Mouse (Mus musculus) CD4-positive, CD25-positive, alpha-beta regulatory T cell (primary cell): ENCODE measurements around the gene Trim41. TPM values are rescaled to one million over a fixed set of nuclear protein-coding genes. Genes with fewer than 3 reads are reported as not detected.

ENCODE experiments used
- polyA plus RNA-seq: library from polyadenylated mRNA; unstranded; fragments of 100-300 nt; shearing (Covaris generic); gene quantifications from one replicate; pipeline ENCODE4 v1.2.1, GENCODE M21; 2017

The Trim41 gene
- polyA plus RNA-seq, result 1.3 TPM

DNA sequence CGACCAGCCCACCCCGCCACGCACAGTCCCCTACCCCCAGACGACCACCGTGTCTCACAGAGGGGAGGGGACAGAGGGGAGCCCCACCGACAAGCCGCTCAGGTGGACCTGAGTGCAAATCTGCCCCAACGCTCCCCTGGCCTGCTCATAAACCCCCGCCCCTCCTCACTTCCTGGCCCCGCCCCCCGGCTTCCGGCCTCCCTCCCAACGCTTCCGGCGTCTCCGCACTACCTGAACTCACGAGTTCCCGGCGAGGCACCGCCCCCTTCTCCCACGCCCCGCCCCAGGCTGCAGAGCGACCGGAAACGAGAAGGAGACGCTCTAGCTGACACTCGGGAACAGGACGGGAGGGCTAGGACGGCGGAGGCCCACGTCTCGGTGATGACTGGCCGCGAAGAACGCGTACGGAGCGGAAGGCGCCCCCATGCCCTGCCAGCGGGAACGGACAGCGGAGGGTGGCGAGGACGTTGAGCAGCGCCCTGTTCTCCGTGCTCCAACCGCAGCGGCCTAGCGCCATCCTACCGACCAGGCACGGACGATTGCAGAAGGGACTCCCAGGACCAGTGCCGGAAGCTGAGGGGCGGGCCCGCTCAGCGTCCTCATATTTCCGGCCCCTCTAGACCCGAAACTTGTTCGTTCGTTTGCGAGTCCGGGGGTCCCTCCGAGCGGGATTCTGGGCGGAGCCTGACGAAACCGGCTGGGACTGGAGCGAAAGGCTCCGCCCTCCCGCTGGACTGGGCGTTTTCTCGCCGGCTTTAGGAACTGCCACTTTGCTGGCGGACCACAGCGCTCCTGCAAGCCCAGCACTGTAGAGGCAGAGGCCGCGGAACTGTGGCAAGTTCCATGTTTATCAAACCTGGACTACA is at the start of gene Trim41:
Trim41 (minus strand) TSS at position 554 of the 866 bp plus-strand sequence.

DNA sequence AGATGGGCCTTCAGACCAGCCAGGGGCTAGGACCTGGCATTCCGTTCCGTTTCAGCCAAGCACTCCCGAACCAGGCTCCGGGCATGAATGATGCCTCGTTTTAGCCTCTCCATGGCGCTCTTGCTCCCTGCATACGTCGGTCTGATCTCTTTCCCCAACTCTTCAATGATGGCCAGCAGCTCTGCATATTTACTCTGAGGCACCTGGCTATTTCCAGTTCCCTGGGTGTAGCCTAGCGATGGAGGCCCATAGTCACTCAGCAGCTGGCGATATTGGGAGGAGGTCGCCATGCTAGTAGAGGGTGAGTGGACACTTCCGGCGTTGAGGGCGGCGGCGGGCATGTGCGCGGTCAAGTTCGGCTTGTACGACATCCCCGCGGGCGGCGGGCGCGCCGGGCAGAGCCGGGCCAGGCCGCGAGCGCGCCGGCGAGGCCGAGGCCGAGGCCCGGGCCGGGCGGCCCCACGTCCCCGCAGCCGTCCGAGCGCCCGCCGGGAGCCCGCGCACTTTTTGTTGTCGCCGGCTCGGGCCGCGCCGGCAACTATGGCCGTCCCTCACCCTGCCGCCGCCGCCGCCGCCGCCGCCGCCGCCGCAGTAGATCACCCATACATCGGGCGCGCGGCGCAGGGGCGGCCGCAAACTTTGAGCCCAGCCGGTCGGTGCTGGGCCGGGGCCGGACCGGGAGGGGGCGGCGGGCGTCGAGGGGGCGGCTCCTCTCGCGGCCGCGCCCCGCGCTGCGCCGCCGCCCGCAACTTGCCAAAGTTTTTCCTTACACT is 9.0 kb upstream of the Trim41 start, which contains the start of the genes Trim7 and Gm12184:
Trim7 (plus strand) TSS at position 162 of the 773 bp plus-strand sequence.
Gm12184 (minus strand) TSS at position 677 of the 773 bp plus-strand sequence.

DNA sequence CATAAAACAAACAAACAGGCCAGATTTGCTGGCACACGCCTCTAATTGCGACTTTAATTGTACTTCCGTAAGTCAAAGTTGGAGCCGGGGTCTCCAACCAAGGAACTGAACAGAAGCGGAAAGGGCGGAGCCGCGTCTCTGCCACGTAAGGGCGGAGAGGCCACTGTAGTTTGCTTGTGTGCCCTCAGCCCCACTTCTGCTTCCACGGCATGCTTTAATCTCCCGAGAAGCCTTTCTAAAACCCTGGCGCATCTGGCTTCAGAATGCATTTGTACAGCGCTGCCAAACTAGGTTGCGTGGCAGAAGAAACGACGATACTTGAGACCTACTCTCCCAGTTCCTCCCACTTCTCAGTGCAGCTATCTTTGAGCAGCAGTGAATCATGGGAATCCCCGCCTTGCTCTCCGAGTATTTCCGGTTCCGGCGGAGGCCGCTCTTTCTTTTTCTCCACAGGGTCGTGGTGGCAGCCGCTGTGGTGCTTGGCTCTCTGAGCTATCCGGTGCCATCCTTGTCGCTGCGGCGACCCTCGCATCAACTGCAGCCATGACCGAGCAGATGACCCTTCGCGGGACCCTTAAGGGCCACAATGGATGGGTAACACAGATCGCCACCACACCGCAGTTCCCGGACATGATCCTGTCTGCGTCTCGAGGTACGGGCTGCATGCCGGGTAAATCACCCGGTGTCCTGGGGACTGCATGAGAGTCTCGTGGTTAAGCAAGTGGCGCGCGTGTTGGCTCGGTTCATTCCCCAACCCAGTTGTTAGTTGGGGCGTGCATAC is 17.0 kb downstream of the Trim41 start, which contains the start of gene Rack1:
Rack1 (plus strand) TSS at position 412 of the 781 bp plus-strand sequence.

Other genes starting within 250 kb of the Trim41 start
- gene Rack1, start 17.0 kb downstream of the Trim41 start, polyA plus RNA-seq, result 572 TPM
- gene Trim7, start 8.8 kb upstream of the Trim41 start, polyA plus RNA-seq, result 1.2 TPM
- 6.0 TPM for gene Gm12184, start 9.3 kb upstream of the Trim41 start, polyA plus RNA-seq
- gene Irgm1, start 54.3 kb upstream of the Trim41 start, polyA plus RNA-seq, result 128 TPM
- gene Gm5431, start 84.9 kb upstream of the Trim41 start, polyA plus RNA-seq, result 1.3 TPM
- gene Psme2b, start 128.8 kb upstream of the Trim41 start, polyA plus RNA-seq, result 224 TPM
- gene Olfr56, start 161.5 kb upstream of the Trim41 start, polyA plus RNA-seq, result 1.0 TPM
- gene 9930111J21Rik1, start 162.0 kb upstream of the Trim41 start, polyA plus RNA-seq, result 215 TPM
- gene Gm12185, start 174.9 kb upstream of the Trim41 start, polyA plus RNA-seq, result 5.1 TPM
- gene Tgtp1, start 176.8 kb upstream of the Trim41 start, polyA plus RNA-seq, result 197 TPM
- 116 TPM for gene 9930111J21Rik2, start 233.9 kb upstream of the Trim41 start, polyA plus RNA-seq
- 249 TPM for gene Tgtp2, start 246.9 kb upstream of the Trim41 start, polyA plus RNA-seq